Mouse (Mus musculus): ENCODE measurements at regions not wholly inside any gene's neighbourhood (a gene's known extent, or its start where the extent isn't known, plus 50 kb on each side); places are given as distances from the start of the nearest gene placed in this dataset.

DNA sequence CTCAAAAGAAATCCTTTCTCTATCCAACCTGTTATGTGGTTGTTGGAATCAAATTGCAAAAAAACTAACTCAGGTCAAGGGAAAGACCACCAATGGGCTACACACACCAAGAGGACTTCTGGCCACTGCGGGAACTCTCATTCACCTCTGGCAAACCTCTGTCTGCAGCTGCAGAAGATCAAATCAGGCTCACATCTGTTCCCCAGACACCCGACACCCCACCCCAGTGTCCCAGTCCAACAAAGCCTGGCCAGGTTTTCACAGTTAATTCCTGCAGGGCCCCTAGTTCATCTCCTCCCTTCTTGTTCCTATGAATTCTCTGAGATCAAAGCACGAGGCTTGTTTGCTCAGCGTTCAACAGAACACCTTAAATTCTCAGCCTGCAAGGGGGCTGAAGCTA is 82.0 kb upstream of the Rgma start:
- TF ChIP-seq CTCF (IDR thresholded peaks at IDR 0.05; ENCODE audit: borderline replicate concordance, extremely low read depth, insufficient read depth, insufficient read length) = no peak
- no peak for TF ChIP-seq POLR2A (IDR thresholded peaks at IDR 0.05; ENCODE audit: borderline replicate concordance, extremely low read depth, insufficient read depth, insufficient read length, poor library complexity, severe bottlenecking)

All from brain, embryonic 14.5 days (tissue).